In the genomic region with DNA sequence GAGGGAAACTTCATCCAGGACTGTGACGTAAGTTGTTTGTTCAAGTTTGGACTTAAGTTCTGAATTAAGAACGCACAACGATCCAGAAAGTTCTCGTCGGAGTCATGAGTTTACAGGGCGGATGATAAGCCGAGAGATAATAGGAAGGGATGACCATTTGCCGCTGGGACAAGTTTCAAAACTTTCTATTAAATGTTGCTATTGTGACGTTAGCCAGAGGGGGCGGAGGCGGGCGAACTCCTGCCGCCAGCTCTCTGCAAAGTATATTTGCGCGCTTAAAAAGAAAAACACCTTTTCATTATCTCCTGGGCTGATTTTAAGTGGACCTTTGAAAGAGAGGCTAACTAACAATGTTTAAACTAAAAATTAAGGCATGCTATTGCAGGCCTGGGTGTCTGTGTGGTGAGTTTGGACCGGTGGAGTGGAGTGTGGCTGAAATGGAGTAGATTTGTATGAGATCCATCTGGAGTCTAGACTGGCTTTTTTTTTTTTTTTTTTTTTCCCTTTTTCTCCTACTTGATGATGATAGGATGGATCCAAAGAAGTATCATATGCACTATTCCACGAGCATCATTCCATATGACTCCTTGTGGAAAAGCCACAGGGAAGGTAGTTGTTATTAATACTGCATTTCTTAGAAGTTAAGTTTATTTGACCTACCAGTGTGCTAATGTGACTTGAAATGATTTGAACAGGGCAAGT, we compare ENCODE assay signal across 8 mouse cellular contexts. TPM values are rescaled to one million over a fixed set of nuclear protein-coding genes. Genes with fewer than 3 reads are reported as not detected.
A peak's percentile ranks its signal among the peaks of the same experiment; 100 is the strongest.
DNase-seq lines count a peak whose midpoint lies in the region; ATAC-seq lines count a peak whose summit lies in the region.

No protein-coding gene starts in this region.

- peaks cover 22% of the 10 kb centered on the region for H3K4me1 ChIP-seq in liver, embryonic 12.5 days

- H3K36me3 ChIP-seq in liver, embryonic 12.5 days = peaks cover 6% of the 10 kb centered on the region; the same call in 1 of the 2 replicates

- intact Hi-C loops in gastrocnemius, postnatal 14 days (cut with DNase I; ENCODE audit: low total_unique reads) = no loop called here

- peak; percentile 3 to 10 for DNase-seq in right cerebral cortex, adult 2 months (ENCODE audit: low spot score in 2 of 2)
- no peak for DNase-seq in right cerebral cortex, postnatal 10 days (ENCODE audit: low spot score in 2 of 2)
- peak; percentile 32 for DNase-seq in c-Kit-positive CD71-negative TER-119-negative erythroid progenitor cells, embryonic 14.5 days (ENCODE audit: low read depth)
- DNase-seq in gastrocnemius, postnatal 14 days = peak; percentile 10
- peak; percentile 68 for DNase-seq in induced T-regulatory cell, adult 2 months (ENCODE audit: low read depth)
- DNase-seq in monocyte, adult 2 months (ENCODE audit: low read depth in 1 of 2, low spot score in 2 of 2) = peak; percentile 21 to 24
- DNase-seq in thymus, adult 18-20 months = peak; percentile 6 to 10

- peak overlapping the region; percentile 90 for H3K9ac ChIP-seq in liver, embryonic 12.5 days

- peak overlapping the region; percentile 81 for H3K4me3 ChIP-seq in liver, embryonic 12.5 days

- no peaks in the 10 kb centered on the region for H3K9me3 ChIP-seq in liver, embryonic 12.5 days (replicated peaks)

- WGBS in liver, embryonic 12.5 days (ENCODE audit: insufficient replicate concordance) = 4% methylated on average over 17 of the region's 17 CpGs

- ATAC-seq in liver, embryonic 12.5 days = peak; percentile 50

- peak overlapping the region; percentile 78 for H3K4me2 ChIP-seq in liver, embryonic 12.5 days

- peak overlapping the region; percentile 87 for H3K27ac ChIP-seq in liver, embryonic 12.5 days

- H3K27me3 ChIP-seq in liver, embryonic 12.5 days (replicated peaks) = no peaks in the 10 kb centered on the region; the same call in 1 of the 2 replicates

RNA-seq across cellular contexts. Expression of a gene that starts 0.9 kb away (rescaled TPM):
- 1 to 10 TPM; 2.2 to 2.4 TPM for total RNA-seq in gastrocnemius, postnatal 14 days (2021)
- 25.3 and 26.3 TPM in 2 replicates for polyA plus RNA-seq in liver, embryonic 12.5 days (2016; fragmentation: Nextera tagmentation; extraction: Ambion mirVana)

RNA-seq across cellular contexts. Expression of a gene that starts 32.9 kb away (rescaled TPM):
- total RNA-seq in gastrocnemius, postnatal 14 days (2021) = 1 to 10 TPM; 4.6 to 7.2 TPM
- polyA plus RNA-seq in liver, embryonic 12.5 days (2016; fragmentation: Nextera tagmentation; extraction: Ambion mirVana) = 11.9 and 12.6 TPM in 2 replicates

Comparison
In these comparisons a context has a peak if more than half of its experiments do, and no peak if none do; other contexts are left out.
1. DNase-seq: peak in right cerebral cortex, adult 2 months (2 of 2), c-Kit-positive CD71-negative TER-119-negative erythroid progenitor cells, embryonic 14.5 days (single experiment), gastrocnemius, postnatal 14 days (single experiment), induced T-regulatory cell, adult 2 months (single experiment), monocyte, adult 2 months (2 of 2) and thymus, adult 18-20 months (2 of 2); none in right cerebral cortex, postnatal 10 days (0 of 2).